Mouse (Mus musculus) stomach, postnatal 0 days (tissue): ENCODE results near the gene Aldh16a1. TPM values are rescaled to one million over a fixed set of nuclear protein-coding genes. Genes with fewer than 3 reads are reported as not detected.
"Not testable (repeated sequence)": the region's sequence is repeated elsewhere in the genome, so short reads cannot be mapped to it uniquely, and the experiment has no call there.

Experiments used
- ATAC-seq: fragments of 200-750 bp; cut with Nextera tagmentation; 2 replicates; pipeline ENCODE4 v1.8.0; 2017; ENCODE audit not compliant: low FRiP score, low TSS enrichment
- DNase-seq: peaks from one replicate; pipeline ENCODE4 v3.0.0-alpha.2; 2016; ENCODE audit warnings: low spot score
- H3K27ac ChIP-seq: fragments of 300-500 bp; sonication (generic); replicated peaks from 2 replicates; pipeline ENCODE4 v1.5.1; 2014; ENCODE audit warnings: mild to moderate bottlenecking, control low read depth
- H3K27me3 ChIP-seq: fragments of 300-500 bp; sonication (generic); 2 replicates; pipeline ENCODE4 v1.6.1; 2014; ENCODE audit warnings: low read length; ENCODE audit not compliant: control insufficient read depth, insufficient read depth
- H3K36me3 ChIP-seq: fragments of 300-500 bp; sonication (generic); 2 replicates; pipeline ENCODE4 v1.6.1; 2014; ENCODE audit warnings: low read length, mixed read lengths; ENCODE audit not compliant: control insufficient read depth, insufficient read depth
- H3K4me1 ChIP-seq: fragments of 300-500 bp; sonication (generic); replicated peaks from 2 replicates; pipeline ENCODE4 v1.6.1; 2014; ENCODE audit warnings: antibody characterized with exemption; ENCODE audit not compliant: control insufficient read depth, insufficient read depth
- H3K4me2 ChIP-seq: fragments of 300-500 bp; sonication (generic); replicated peaks from 2 replicates; pipeline ENCODE4 v1.6.1; 2014; ENCODE audit warnings: low read depth, mild to moderate bottlenecking, control low read depth, moderate library complexity
- H3K4me3 ChIP-seq: fragments of 300-500 bp; sonication (generic); 2 replicates; pipeline ENCODE4 v1.5.1; 2014; ENCODE audit warnings: low read depth, low read length, control low read depth
- H3K9ac ChIP-seq: fragments of 300-500 bp; sonication (generic); 2 replicates; pipeline ENCODE4 v1.6.1; 2014; ENCODE audit warnings: mild to moderate bottlenecking, low read length, control low read depth, mixed read lengths
- H3K9me3 ChIP-seq: fragments of 300-500 bp; sonication (generic); 2 replicates; pipeline ENCODE4 v1.6.1; 2016; ENCODE audit warnings: low read length; ENCODE audit not compliant: control insufficient read depth
- CTCF ChIP-seq: IDR thresholded peaks from 2 replicates; pipeline ENCODE4 v1.5.1; 2016; ENCODE audit warnings: antibody characterized with exemption, low read depth, mild to moderate bottlenecking, moderate library complexity
- EP300 ChIP-seq: optimal IDR thresholded peaks from 2 replicates; pipeline ENCODE3; 2016; ENCODE audit warnings: antibody characterized with exemption
- WGBS: fragments of 180-500 bp; shearing (Covaris S2); extraction: QIAGEN DNeasy Blood & Tissue Kit; methylation state at CpG from one replicate; pipeline ENCODE4 v1.1.7; 2014; 5-methylcytosine and 5-hydroxymethylcytosine counted together
- polyA plus RNA-seq: library from polyadenylated mRNA; unstranded; fragments of >200 nt; fragmentation: Nextera tagmentation; extraction: Ambion mirVana; gene quantifications from 2 replicates; pipeline ENCODE4 v1.2.1, GENCODE M21; 2015

The Aldh16a1 gene
- polyA plus RNA-seq, 1 experiment from 2014 or later, result 24.6 TPM

GRCm38 (mm10) chr7:45126844-45127699 lies 27.3 kb downstream of the Aldh16a1 start:
- TF ChIP-seq CTCF, result peak; percentile 48
- TF ChIP-seq EP300, result no peak
- H3K27ac ChIP-seq, result peak overlapping the region; percentile 92
- peak overlapping the region; percentile 82 for H3K4me2 ChIP-seq
- 0 out of 2 replicates have a peak, but pooled peaks cover 5% of the 10 kb centered on the region for H3K4me1 ChIP-seq
- DNase-seq (no peak), ATAC-seq (no peak)
- H3K9me3 ChIP-seq, result no peaks in the 10 kb centered on the region
- H3K36me3 ChIP-seq, result peaks cover 11% of the 10 kb centered on the region
- peak overlapping the region; percentile 99 for H3K4me3 ChIP-seq
- 34% methylated on average over 21 of the region's 21 CpGs for WGBS
- no peaks in the 10 kb centered on the region for H3K27me3 ChIP-seq
- peak overlapping the region; percentile 98 for H3K9ac ChIP-seq

GRCm38 (mm10) chr7:45126147-45126843 lies 28.1 kb downstream of the Aldh16a1 start:
- ATAC-seq (no peak), DNase-seq (no peak)
- H3K36me3 ChIP-seq, result peaks cover 18% of the 10 kb centered on the region
- H3K9me3 ChIP-seq, result no peaks in the 10 kb centered on the region
- peak overlapping the region; percentile 92; the same call in 1 of the 2 replicates for H3K27ac ChIP-seq
- H3K9ac ChIP-seq, result peak overlapping the region; percentile 98; the same call in 1 of the 2 replicates
- TF ChIP-seq CTCF, result no peak
- 62% methylated on average over 17 of the region's 17 CpGs for WGBS
- peak overlapping the region; percentile 99 for H3K4me3 ChIP-seq
- H3K4me2 ChIP-seq, result peak overlapping the region; percentile 82; the same call in 1 of the 2 replicates
- 0 out of 2 replicates have a peak, but pooled peaks cover 5% of the 10 kb centered on the region for H3K4me1 ChIP-seq
- no peaks in the 10 kb centered on the region for H3K27me3 ChIP-seq

- not testable (repeated sequence) for ATAC-seq, H3K27ac ChIP-seq, DNase-seq, H3K4me2 ChIP-seq, H3K27me3 ChIP-seq, H3K4me1 ChIP-seq, H3K9ac ChIP-seq, H3K9me3 ChIP-seq, H3K4me3 ChIP-seq
- 67% methylated on average over 5 of the region's 5 CpGs for WGBS
- peaks cover 24% of the 10 kb centered on the region for H3K36me3 ChIP-seq
These were observed 28.7 kb downstream of the Aldh16a1 start for GRCm38 (mm10) chr7:45125649-45126048.

GRCm38 (mm10) chr7:45125144-45125600 lies 29.2 kb downstream of the Aldh16a1 start:
- no peak overlapping the region for H3K4me2 ChIP-seq
- 0 out of 2 replicates have a peak, but pooled peaks cover 5% of the 10 kb centered on the region for H3K4me1 ChIP-seq
- no peak overlapping the region for H3K9ac ChIP-seq
- H3K27me3 ChIP-seq, result no peaks in the 10 kb centered on the region
- ATAC-seq (no peak), DNase-seq (no peak)
- H3K36me3 ChIP-seq, result peaks cover 24% of the 10 kb centered on the region
- 0 out of 2 replicates have a peak overlapping the region, but pooled peaks have one; percentile 18 for H3K27ac ChIP-seq
- WGBS, result 25% methylated on average over 7 of the region's 7 CpGs
- H3K9me3 ChIP-seq, result no peaks in the 10 kb centered on the region
- no peak overlapping the region for H3K4me3 ChIP-seq
- TF ChIP-seq EP300, result no peak
- TF ChIP-seq CTCF, result peak; percentile 61

- H3K4me3 ChIP-seq, result peak within 1 kb of the TSS; percentile 94
- no peaks in the 10 kb centered on the region for H3K9me3 ChIP-seq
- H3K4me1 ChIP-seq, result 0 out of 2 replicates have a peak, but pooled peaks cover 5% of the 10 kb centered on the region
- TF ChIP-seq CTCF (no peak), EP300 (peak; percentile 90)
- H3K9ac ChIP-seq, result peak within 1 kb of the TSS; percentile 94
- ATAC-seq, result peak; percentile 88
- H3K4me2 ChIP-seq, result peak within 1 kb of the TSS; percentile 81
- no peaks in the 10 kb centered on the region for H3K27me3 ChIP-seq
- DNase-seq, result peak; percentile 99
- H3K27ac ChIP-seq, result peak within 1 kb of the TSS; percentile 93
- WGBS, result under 1% methylated on average over 59 of the region's 59 CpGs
- peaks cover 29% of the 10 kb centered on the region for H3K36me3 ChIP-seq
These were observed 29.9 kb downstream of the Aldh16a1 start, which contains the start of gene Rps11 for GRCm38 (mm10) chr7:45124224-45125143. Rps11 (minus strand) TSS chr7:45124439.
